Mouse (Mus musculus): ENCODE measurements around the gene Xpc. TPM values are rescaled to one million over a fixed set of nuclear protein-coding genes. Genes with fewer than 3 reads are reported as not detected.

The Xpc gene
- polyA plus RNA-seq, 1 experiment from 2014 or later, result 20.1 TPM

DNA sequence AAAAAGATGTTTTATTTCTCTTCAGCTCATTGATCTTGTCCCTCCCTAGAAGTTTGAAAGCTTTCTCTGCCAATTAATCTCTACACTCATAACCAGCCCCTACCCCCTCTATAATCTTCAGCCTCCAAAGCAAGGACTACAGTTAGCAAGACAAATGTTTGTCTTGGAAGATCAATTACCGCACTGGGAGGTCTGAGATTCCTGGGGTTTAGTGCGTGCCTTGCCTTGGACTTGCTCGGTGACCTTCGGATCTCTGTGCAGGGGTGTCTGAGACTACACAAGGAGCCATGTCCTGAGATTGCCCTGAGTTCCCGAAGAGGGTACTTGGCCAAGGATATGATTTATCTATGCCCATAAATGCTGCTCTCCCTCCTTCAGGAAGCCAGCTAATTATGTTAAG, 17.7 kb upstream of the Xpc start:
- Histone ChIP-seq H3K27ac (replicated peaks; ENCODE audit: low read depth, low read length) (no peak overlapping the region), H3K9me3 (replicated peaks; ENCODE audit: control insufficient read depth, low read length) (no peaks in the 10 kb centered on the region), H3K9ac (replicated peaks; ENCODE audit: low read length) (no peak overlapping the region), H3K4me3 (ENCODE audit: low read depth, low read length) (no peak overlapping the region), H3K4me2 (ENCODE audit: low read depth, low read length) (no peak overlapping the region), H3K27me3 (ENCODE audit: control insufficient read depth, insufficient read depth, low read length) (no peaks in the 10 kb centered on the region), H3K36me3 (replicated peaks; ENCODE audit: control insufficient read depth, insufficient read depth, low read depth, low read length) (no peaks in the 10 kb centered on the region), H3K4me1 (ENCODE audit: control insufficient read depth, insufficient read depth, low read length) (no peaks in the 10 kb centered on the region)
- DNase-seq (ENCODE audit: low spot score), result peak; percentile 39
- ATAC-seq (replicated peaks; ENCODE audit: insufficient number of reproducible peaks, low FRiP score, low TSS enrichment, low read depth), result no peak
- WGBS, result 35% methylated on average over 5 of the region's 5 CpGs

DNA sequence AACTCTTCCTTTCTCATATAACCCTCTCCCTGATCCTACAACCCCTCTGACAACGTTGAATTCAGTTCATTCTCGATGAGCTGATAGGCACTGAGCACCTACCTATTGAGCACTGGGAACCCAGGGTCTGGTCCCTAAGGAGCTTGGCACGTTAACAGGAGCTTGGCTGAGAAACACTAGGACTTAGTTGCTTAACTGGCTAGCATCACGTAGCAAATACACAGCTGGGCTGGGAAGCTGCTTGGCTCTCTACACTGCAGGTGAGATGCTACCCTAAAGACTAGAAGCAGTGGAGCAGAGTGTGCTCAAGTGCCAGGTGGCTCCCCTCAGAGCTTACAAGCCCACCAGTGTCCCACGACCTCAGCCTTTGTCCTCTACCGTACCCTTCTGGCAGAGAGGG, 17.0 kb upstream of the Xpc start:
- 63% methylated on average over 6 of the region's 6 CpGs for WGBS
- H3K4me3 ChIP-seq (ENCODE audit: low read depth, low read length), result no peak overlapping the region
- no peak overlapping the region for H3K9ac ChIP-seq (replicated peaks; ENCODE audit: low read length)
- ATAC-seq (replicated peaks; ENCODE audit: insufficient number of reproducible peaks, low FRiP score, low TSS enrichment, low read depth) (no peak), DNase-seq (ENCODE audit: low spot score) (no peak)
- no peaks in the 10 kb centered on the region for H3K9me3 ChIP-seq (replicated peaks; ENCODE audit: control insufficient read depth, low read length)
- H3K4me1 ChIP-seq (ENCODE audit: control insufficient read depth, insufficient read depth, low read length), result no peaks in the 10 kb centered on the region
- no peaks in the 10 kb centered on the region for H3K36me3 ChIP-seq (replicated peaks; ENCODE audit: control insufficient read depth, insufficient read depth, low read depth, low read length)
- H3K4me2 ChIP-seq (ENCODE audit: low read depth, low read length), result no peak overlapping the region
- H3K27ac ChIP-seq (replicated peaks; ENCODE audit: low read depth, low read length), result no peak overlapping the region
- no peaks in the 10 kb centered on the region for H3K27me3 ChIP-seq (ENCODE audit: control insufficient read depth, insufficient read depth, low read length)

DNA sequence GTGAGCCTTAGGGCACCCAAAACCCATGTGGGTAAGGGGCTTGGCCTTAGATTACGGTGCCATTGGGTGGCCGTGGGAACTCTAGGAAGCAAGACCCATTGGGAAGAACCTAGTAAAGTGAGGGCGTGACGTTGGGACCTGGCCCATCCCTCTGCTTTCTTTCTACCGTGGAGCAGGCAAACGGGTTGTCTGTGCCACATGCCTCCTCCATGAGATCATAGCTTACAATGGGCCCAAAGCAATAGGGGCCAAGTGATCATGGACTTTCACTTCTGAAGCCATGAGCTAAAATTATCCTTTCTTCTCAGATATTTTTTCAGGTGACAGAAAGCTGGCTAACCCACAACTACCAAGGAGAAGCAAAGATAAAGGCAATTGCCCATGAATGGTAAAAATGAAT, 15.6 kb upstream of the Xpc start:
- 87% methylated on average over 6 of the region's 6 CpGs for WGBS

DNA sequence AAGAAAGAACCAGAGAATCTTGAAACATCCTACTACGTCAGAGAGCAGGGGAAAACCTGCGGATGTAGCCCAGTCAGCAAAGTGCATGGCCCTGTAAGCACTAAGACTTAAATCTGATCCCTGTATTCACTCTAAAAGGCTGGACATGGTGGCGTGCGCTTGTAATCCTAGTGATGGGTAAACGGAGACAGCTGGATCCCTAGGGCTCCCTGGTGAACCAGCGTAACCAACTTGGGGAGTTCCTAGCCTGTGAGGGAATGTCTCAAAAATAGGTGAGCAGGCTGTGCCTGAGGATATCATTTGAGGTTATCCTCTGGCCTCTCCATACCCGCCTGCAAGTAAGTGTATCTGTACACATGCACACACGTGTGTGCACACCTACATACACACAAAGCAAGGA, 15.0 kb upstream of the Xpc start:
- ATAC-seq (replicated peaks; ENCODE audit: insufficient number of reproducible peaks, low FRiP score, low TSS enrichment, low read depth) (no peak), DNase-seq (ENCODE audit: low spot score) (no peak)
- H3K4me3 ChIP-seq (ENCODE audit: low read depth, low read length), result no peak overlapping the region
- 86% methylated on average over 8 of the region's 8 CpGs for WGBS
- H3K4me2 ChIP-seq (ENCODE audit: low read depth, low read length), result no peak overlapping the region
- H3K27ac ChIP-seq (replicated peaks; ENCODE audit: low read depth, low read length), result no peak overlapping the region
- H3K27me3 ChIP-seq (ENCODE audit: control insufficient read depth, insufficient read depth, low read length), result no peaks in the 10 kb centered on the region
- no peaks in the 10 kb centered on the region for H3K9me3 ChIP-seq (replicated peaks; ENCODE audit: control insufficient read depth, low read length)
- H3K9ac ChIP-seq (replicated peaks; ENCODE audit: low read length), result no peak overlapping the region
- no peaks in the 10 kb centered on the region for H3K36me3 ChIP-seq (replicated peaks; ENCODE audit: control insufficient read depth, insufficient read depth, low read depth, low read length)
- no peaks in the 10 kb centered on the region for H3K4me1 ChIP-seq (ENCODE audit: control insufficient read depth, insufficient read depth, low read length)

More for the DNA sequence above, 15.6 kb upstream of the Xpc start:
- Histone ChIP-seq H3K27ac (replicated peaks; ENCODE audit: low read depth, low read length) (no peak overlapping the region), H3K4me1 (ENCODE audit: control insufficient read depth, insufficient read depth, low read length) (no peaks in the 10 kb centered on the region), H3K9me3 (replicated peaks; ENCODE audit: control insufficient read depth, low read length) (no peaks in the 10 kb centered on the region), H3K36me3 (replicated peaks; ENCODE audit: control insufficient read depth, insufficient read depth, low read depth, low read length) (no peaks in the 10 kb centered on the region), H3K4me3 (ENCODE audit: low read depth, low read length) (no peak overlapping the region), H3K4me2 (ENCODE audit: low read depth, low read length) (no peak overlapping the region), H3K9ac (replicated peaks; ENCODE audit: low read length) (no peak overlapping the region), H3K27me3 (ENCODE audit: control insufficient read depth, insufficient read depth, low read length) (no peaks in the 10 kb centered on the region)
- no peak for ATAC-seq (replicated peaks; ENCODE audit: insufficient number of reproducible peaks, low FRiP score, low TSS enrichment, low read depth)
- no peak for DNase-seq (ENCODE audit: low spot score)

DNA sequence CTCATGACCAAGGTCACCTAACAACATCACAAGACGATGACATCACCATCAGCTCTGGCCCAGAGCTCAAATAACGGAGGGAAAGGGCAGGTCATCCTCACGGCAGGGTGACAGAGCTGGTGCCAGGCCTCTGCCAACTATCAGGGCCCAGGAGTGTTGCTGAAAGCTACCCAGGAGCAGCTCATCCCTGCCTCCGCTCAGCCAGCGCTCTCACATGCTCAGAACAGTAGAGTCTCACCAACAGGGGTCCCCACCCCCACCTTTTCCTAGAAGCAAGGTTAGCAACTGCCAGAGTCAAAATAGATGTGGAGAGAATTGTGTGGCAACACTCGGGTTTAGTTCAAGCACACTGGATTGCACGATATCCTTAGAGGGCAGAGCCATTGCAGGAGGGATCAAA, 12.6 kb upstream of the Xpc start:
- no peak for DNase-seq (ENCODE audit: low spot score)
- no peak for ATAC-seq (replicated peaks; ENCODE audit: insufficient number of reproducible peaks, low FRiP score, low TSS enrichment, low read depth)
- Histone ChIP-seq H3K4me2 (ENCODE audit: low read depth, low read length) (no peak overlapping the region), H3K4me1 (ENCODE audit: control insufficient read depth, insufficient read depth, low read length) (no peaks in the 10 kb centered on the region), H3K27ac (replicated peaks; ENCODE audit: low read depth, low read length) (no peak overlapping the region), H3K9ac (replicated peaks; ENCODE audit: low read length) (no peak overlapping the region), H3K4me3 (ENCODE audit: low read depth, low read length) (no peak overlapping the region), H3K27me3 (ENCODE audit: control insufficient read depth, insufficient read depth, low read length) (no peaks in the 10 kb centered on the region), H3K36me3 (replicated peaks; ENCODE audit: control insufficient read depth, insufficient read depth, low read depth, low read length) (no peaks in the 10 kb centered on the region), H3K9me3 (replicated peaks; ENCODE audit: control insufficient read depth, low read length) (no peaks in the 10 kb centered on the region)
- 77% methylated on average over 7 of the region's 7 CpGs for WGBS

DNA sequence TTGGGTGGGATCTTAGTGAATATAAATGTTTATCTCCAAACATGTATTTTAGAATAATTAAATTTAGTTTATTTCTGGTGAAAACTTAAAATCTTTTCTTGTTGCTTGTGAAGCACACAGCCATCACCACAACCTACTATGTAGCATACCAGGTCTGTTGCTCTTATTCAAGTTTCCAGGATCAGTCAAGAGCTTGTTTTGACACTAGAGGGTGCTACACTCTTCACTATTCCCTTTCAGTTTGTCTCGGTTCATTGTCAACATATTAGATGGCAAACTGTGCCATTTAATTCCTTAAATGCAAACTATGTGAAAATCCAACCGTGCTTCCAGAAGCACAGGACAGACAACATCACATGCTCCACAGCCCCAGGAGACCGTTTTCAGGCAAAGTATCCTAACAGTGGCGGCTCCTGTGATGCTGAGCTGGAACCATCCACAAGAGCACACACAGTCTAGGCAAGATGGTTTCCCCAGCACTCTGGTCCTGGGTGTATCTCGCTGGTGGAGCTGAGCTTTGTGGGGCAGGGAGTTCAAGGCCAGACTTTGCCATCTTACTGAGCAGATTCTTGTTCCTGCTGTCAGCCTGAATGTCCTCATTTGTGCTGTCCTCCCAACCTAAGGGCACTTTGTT, 11.7 kb upstream of the Xpc start:
- Histone ChIP-seq H3K9me3 (replicated peaks; ENCODE audit: control insufficient read depth, low read length) (no peaks in the 10 kb centered on the region), H3K9ac (replicated peaks; ENCODE audit: low read length) (no peak overlapping the region), H3K27me3 (ENCODE audit: control insufficient read depth, insufficient read depth, low read length) (no peaks in the 10 kb centered on the region), H3K4me3 (ENCODE audit: low read depth, low read length) (no peak overlapping the region), H3K36me3 (replicated peaks; ENCODE audit: control insufficient read depth, insufficient read depth, low read depth, low read length) (no peaks in the 10 kb centered on the region), H3K27ac (replicated peaks; ENCODE audit: low read depth, low read length) (no peak overlapping the region), H3K4me1 (ENCODE audit: control insufficient read depth, insufficient read depth, low read length) (no peaks in the 10 kb centered on the region), H3K4me2 (ENCODE audit: low read depth, low read length) (no peak overlapping the region)
- 48% methylated on average over 5 of the region's 5 CpGs for WGBS
- DNase-seq (ENCODE audit: low spot score), result peak; percentile 76
- ATAC-seq (replicated peaks; ENCODE audit: insufficient number of reproducible peaks, low FRiP score, low TSS enrichment, low read depth), result no peak

DNA sequence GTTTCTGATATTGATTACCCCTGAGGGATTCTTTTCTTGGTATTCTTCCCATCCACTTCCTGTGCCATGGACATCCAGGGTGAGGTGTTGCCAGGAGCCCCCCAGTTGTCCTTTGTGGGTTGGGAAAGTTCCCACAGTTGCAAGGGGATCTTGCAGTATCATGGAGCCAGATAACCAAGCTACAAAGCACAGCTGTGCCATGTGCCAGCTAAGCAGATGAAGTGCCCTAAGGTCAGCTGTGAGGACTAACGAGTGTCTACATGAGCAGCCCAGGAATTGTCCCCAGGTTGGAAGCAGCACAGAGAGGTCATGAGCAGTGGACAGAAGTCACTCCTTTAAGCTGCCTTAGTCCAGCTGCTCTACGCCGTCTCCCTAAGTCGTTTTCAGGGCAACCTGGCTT, 9.9 kb upstream of the Xpc start:
- Histone ChIP-seq H3K4me2 (ENCODE audit: low read depth, low read length) (no peak overlapping the region), H3K9ac (replicated peaks; ENCODE audit: low read length) (no peak overlapping the region), H3K36me3 (replicated peaks; ENCODE audit: control insufficient read depth, insufficient read depth, low read depth, low read length) (peaks cover 1% of the 10 kb centered on the region), H3K9me3 (replicated peaks; ENCODE audit: control insufficient read depth, low read length) (no peaks in the 10 kb centered on the region), H3K27me3 (ENCODE audit: control insufficient read depth, insufficient read depth, low read length) (no peaks in the 10 kb centered on the region), H3K4me3 (ENCODE audit: low read depth, low read length) (no peak overlapping the region), H3K4me1 (ENCODE audit: control insufficient read depth, insufficient read depth, low read length) (no peaks in the 10 kb centered on the region), H3K27ac (replicated peaks; ENCODE audit: low read depth, low read length) (no peak overlapping the region)
- DNase-seq (ENCODE audit: low spot score) (no peak), ATAC-seq (replicated peaks; ENCODE audit: insufficient number of reproducible peaks, low FRiP score, low TSS enrichment, low read depth) (no peak)
- 78% methylated on average over 4 of the region's 4 CpGs for WGBS

DNA sequence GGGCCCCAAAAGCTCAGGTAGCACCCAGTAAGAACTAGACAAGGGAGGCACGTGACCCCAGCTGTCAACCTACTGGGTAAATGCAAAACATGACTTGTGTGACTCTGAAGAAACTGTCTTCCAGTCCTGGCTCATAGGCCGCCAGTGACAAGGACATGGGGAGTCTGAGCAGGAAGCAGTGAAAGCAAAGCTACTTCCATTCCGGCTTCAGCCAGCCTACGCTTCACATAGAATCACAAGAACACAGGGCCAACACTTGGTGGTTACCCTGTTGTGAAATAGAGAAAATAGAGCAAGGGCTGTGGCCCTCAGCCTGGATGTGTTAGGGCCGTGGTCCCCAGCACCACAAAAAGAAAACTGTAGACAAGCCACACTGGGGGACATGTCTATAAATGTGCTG, 7.1 kb upstream of the Xpc start:
- Histone ChIP-seq H3K27me3 (ENCODE audit: control insufficient read depth, insufficient read depth, low read length) (no peaks in the 10 kb centered on the region), H3K4me2 (ENCODE audit: low read depth, low read length) (no peak overlapping the region), H3K36me3 (replicated peaks; ENCODE audit: control insufficient read depth, insufficient read depth, low read depth, low read length) (peaks cover 8% of the 10 kb centered on the region), H3K4me3 (ENCODE audit: low read depth, low read length) (no peak overlapping the region), H3K4me1 (ENCODE audit: control insufficient read depth, insufficient read depth, low read length) (no peaks in the 10 kb centered on the region), H3K27ac (replicated peaks; ENCODE audit: low read depth, low read length) (no peak overlapping the region), H3K9ac (replicated peaks; ENCODE audit: low read length) (no peak overlapping the region), H3K9me3 (replicated peaks; ENCODE audit: control insufficient read depth, low read length) (no peaks in the 10 kb centered on the region)
- DNase-seq (ENCODE audit: low spot score) (no peak), ATAC-seq (replicated peaks; ENCODE audit: insufficient number of reproducible peaks, low FRiP score, low TSS enrichment, low read depth) (no peak)
- 94% methylated on average over 5 of the region's 5 CpGs for WGBS
